Mouse (Mus musculus): Measurements from ENCODE around the gene Cep57.

The Cep57 gene

DNA sequence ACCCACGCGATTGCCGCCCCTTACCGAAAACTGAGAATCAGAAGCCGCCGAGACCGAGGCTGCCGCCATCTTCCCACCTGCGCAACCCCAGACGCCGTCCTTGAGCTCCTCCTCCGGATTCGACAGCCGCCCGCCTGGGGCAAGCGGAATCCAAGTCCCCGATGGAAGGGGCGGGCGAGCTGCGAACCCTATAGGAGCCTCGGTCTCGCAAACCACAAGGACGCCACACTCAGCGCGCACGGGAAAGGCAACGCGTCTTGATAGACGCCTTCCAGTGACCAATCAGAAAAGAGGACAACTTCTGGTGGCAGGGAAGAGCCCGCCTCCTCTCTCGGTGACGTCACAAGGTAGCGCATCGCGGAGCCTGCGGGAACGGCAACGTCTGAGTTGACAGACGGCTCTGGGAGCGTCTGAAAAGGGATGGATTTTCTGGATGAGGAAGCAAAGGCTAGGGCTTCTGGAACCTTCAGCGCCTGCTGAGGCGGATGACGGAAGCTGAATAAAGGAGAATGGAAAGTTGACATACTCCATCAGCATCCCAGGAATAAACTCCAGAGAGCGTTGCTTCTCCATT is at the start of gene Cep57:
Gene Cep57, minus strand, starts transcription at position 276 of the 574 bp plus-strand sequence.
- peak; percentile 97 for DNase-seq (ENCODE audit: low spot score)

DNA sequence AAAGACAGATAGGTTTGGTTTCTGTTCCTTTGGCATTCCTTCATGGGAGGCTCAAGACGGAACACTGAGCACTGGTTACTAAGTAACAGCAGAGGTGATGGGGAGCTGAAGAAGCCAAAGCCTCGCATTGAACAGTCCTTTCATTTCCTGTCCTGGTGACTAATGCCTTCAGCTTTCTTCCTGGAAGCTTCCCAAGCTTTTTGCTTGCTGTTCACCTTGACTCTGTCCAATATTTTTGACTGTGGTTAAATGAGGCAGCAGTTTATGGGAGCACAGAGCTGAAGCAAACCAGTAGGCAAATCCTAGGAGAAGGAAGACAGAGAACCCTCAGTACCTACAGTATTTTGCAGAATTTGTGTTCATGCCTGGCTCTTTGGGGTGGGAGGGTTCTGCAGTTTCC is 48.4 kb upstream of the Cep57 start:
- DNase-seq (ENCODE audit: low spot score) = peak; percentile 19

DNA sequence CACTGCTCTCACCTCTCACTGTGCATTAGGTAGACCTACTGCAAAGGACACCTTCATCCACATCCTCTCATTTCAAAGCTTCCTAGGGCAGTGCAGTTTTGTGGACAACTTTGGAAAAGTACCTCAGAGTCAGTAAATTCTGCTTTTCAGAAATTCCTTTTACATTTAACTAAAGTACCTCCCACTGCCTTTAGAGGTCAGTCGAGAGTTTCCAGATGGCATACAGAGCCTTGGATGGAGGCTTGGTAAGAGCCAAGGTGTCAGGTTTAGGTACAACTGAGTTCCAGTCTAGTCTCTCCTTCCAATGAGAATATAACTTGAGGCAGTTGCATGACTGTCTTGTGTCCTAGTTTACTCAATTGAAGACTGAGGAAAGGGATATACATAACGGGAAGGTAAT is 47.5 kb upstream of the Cep57 start:
- DNase-seq (ENCODE audit: low spot score) = no peak

DNA sequence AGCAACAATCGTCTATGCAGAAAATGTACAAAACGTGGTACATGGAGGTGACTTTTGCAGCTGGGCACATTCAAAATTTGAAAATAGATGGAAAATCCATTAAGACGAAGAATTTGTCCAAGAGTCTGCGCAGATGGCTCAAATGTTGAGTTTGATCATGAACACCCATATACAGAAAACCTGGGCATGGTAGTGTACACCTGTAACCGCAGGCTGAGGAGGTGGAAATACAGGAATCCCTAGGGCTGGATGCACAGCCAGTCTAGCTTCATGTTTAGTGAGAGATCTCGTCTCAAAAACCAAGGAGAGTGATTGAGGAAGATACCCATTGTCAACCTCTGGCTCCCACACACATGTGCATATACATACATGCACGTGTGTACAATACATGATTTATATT is 44.7 kb upstream of the Cep57 start:
- DNase-seq (ENCODE audit: low spot score) = no peak

DNA sequence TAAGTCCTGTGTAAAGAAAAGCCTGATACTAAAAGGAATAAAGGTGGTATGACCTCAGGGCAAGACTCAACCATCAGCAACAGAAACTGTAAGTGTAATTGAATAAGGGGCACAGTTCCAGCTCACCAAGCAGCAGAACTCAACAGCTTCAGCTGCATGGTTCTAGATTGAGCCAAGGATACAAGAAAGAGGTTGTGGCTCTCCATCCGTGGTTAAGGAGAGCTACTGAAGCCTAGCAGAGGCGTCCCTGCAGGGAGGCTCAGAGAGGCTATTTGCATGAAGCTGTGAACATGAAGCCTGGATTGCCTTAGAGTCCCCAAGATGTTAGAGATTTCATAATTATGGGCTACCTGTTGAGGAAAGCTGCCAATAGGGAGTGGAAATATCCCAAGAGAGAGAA is 40.7 kb upstream of the Cep57 start:
- DNase-seq (ENCODE audit: low spot score) = no peak

DNA sequence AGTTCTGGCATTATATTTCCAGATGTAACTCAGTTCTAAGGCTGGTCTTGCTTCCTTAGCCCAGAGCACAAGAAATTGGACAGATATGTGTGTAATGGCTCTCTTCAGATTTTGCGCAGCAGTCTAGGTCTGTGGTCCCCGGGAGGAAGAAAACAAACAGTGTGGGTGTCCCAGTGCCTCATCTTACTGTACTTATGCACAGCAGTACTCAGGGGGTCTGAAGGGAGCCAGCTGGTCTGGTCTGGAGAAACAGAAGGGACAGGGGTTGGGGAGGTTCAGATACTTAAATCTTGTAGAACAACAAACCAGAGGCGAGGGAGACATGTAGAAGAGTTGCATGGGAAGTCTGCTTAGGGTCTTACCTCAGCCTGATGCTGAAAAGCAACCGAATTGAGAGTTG is 29.9 kb upstream of the Cep57 start:
- DNase-seq (ENCODE audit: low spot score) = no peak

DNA sequence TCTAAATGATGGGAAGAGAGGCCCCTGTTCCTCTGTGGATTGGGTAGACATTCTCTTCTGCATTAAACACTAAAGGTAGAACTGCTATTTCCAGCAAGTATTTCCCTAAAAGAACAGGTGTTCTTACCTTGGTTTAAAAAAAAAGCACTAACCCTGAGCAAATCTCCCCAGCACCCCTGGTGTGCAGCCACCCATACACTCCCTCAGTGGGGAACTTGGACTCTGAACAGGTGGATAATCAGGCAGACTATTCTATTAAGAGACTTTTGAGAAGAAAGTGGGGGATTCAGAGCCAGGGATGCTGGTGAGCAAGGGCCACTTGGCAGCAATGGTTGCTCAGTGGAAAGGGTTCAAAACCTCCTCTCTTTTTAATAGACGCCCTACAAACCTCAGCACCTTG is 29.3 kb upstream of the Cep57 start:
- no peak for DNase-seq (ENCODE audit: low spot score)

DNA sequence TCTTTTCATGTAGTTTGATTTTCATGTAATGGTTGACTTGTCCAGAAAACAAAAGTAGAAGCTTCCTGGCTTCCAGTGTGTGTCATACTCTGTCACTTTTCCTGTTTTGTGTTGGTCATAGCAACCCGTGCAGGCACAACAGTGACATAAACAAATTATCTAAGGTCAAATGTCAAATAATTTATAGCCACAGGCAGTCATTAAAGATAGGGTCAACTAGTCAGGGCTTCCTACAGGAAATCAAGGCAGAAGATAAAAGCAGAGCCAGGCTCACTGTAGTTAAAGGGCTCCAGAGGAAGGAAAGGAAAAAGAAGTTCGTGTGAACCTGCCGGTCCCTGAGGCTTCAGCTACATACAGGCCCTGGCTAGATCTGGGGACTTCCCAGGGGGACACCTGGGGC is 27.0 kb upstream of the Cep57 start:
- no peak for DNase-seq (ENCODE audit: low spot score)

DNA sequence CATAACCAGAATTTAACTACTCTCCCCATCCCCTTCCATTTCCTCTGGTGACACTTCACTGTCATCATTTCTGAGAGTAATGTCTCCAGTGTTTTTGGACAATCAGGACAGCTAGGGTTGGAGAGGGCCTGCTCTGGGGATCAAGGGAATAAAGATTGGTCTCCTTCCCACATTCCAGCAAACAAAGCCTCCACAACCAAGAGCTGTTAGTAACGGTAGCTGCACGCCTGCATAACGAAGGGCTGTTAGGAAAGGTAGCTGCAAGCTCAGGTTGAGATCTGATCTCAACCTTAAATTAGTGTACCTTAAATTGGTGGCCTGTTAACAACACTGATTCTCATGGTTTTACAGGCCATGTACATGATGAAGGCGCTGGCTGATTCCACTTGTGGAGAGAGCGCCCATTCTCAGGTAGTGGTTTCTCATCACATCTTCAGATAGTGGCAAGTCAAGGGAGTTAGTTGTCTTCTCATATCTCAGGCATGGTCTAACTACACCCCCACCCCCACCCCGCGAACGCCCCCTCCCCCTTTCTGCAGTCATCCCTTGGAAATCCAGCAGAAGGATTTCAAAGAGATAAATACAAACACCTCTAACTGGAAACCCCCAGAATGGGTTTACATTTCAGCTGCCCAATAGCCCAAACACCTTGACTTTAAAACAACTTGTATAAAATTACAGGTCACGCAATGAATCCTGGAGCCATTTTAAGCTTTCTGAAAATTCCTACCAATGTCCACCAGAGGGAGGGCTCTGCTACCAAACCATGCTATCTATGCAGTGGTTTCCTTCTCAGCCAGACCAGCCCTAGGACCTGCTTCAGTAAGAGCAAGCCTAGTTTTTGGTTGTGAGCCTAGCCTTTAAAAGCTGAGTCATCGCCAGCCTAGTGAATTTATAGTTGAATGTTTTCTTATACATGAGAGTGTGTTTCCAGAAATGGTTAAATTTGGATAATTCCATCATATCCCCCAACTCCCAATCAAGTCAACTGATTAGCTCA is 21.9 kb upstream of the Cep57 start:
- no peak for DNase-seq (ENCODE audit: low spot score)

DNA sequence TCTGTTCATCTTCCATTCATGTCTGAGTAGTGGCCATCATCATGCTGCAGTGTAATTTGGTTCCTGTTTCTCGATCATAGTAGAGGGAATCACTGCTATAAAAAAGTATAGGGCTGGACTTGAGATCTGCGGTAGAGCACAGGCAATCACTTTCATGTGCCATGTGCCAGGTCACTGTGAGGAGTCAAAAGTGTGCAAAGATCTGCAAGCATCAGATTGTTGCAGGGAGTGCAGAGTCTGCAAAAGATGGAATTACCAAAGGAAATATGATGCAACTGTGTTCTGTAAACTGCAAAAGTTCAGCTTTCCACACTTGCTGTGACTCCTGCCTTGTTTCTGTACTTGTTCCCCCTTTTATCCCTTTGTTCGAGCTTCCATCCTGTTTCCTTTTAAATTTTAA is 20.7 kb upstream of the Cep57 start:
- DNase-seq (ENCODE audit: low spot score) = no peak

DNA sequence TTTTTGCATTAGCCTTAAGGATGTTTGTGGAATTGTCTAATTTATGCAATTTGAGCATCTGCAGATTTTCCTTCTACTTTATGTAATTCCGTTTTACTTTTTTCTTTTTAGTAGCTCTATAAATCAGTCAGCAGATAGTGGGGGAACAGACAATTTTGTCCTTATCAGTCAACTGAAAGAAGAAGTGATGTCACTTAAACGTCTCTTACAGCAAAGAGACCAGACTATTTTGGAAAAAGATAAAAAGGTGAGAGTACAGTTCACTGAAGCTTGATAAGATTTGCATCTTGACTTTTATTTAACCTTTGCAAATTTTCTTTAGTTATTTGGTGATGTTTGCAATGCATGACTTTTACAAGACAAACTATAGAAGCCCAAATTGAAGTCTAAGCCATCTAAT is 9.8 kb upstream of the Cep57 start:
- DNase-seq (ENCODE audit: low spot score) = no peak

DNA sequence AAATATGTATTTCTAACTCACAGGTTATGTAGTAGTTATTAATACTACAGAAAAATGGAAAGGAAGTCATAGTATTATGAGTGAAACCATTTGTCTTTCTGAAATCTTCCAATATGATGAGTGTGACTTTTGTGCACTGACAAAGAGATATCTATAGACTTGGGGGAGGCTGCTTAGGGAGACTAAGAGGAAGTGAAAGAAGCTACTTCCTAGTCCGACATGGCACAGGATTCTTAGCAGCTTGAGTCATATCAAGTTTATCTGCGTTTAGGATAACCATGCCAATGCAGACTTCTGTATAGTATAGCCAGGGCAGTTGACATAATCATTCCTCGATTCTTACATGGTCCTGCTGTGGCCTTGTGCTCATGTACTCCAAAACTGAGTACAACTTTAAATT is 8.3 kb upstream of the Cep57 start:
- DNase-seq (ENCODE audit: low spot score) = no peak

DNA sequence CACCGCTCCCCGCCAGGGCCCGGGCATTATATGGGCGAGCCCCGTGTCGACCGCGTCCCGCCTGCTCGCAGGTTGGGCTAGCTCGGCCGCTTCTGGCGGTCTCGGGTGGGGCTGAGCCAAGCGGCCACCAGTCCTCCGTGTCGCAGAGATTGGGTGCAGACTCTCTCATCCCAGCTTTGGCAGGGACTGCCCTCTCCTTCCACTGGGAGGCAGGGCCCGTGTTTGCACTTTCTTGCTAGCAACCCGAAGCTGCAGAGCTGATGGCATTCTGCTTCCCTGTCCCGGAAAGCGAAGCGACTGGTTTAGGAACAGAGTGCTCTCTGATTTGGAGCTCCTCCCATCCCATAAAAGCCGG is 1.2 kb upstream of the Cep57 start:
- DNase-seq (ENCODE audit: low spot score) = no peak

DNA sequence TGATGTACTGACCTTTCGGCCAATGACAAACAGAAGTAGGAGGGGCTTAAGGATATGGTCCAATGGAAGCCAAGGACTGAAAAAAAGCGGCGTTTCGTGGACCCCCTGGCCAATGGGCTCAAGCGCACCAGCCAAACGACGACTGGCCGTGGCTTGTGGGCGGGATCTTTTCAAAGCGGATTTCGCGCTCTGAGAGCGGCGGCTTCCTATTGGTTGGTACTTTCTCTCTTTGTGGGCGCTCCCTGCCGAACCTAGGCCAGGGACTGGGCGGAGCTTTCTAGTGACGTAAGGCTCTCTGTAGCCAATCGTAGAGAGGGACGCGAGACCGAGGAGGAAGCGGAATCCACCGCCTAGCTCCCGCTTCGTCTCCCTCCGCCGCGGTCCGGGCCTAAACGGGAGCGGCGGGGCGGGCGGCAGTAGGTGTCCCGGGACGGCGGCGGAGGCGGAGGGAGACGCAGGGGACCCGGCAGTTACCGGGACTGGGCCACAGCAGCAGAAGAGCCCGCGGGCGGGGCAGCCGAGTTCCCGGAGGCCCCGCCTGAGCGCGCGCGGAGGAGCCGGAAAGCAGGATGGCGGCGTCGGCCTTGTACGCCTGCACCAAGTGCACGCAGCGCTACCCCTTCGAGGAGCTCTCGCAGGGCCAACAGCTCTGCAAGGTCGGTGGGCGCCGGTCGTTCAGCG is 639 bp upstream of the Cep57 start, which contains the start of gene Fam76b:
Gene Fam76b, plus strand, starts transcription at position 311 of the 681 bp plus-strand sequence.
- DNase-seq (ENCODE audit: low spot score) = peak; percentile 100

DNA sequence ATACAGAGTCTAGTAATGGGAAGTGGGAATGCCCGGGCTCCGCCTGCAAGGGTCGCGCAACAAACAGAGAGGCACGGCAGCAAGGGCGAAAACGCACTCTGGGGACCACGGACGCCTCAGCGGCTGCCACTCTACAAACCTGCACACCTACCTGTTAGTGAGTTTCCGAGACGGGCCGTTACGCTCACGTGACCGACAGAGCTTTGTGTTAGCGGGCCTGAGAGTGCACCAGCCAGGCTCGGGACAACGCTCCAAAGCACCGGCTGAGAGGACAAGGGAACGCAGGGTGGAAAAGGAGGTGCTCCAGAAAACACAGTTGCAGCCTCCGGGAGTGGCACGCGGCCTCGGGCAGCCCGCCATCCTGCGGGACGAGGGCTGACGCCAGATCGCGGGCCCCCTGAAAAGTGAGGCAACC is 509 bp downstream of the Cep57 start:
- peak; percentile 82 for DNase-seq (ENCODE audit: low spot score)

DNA sequence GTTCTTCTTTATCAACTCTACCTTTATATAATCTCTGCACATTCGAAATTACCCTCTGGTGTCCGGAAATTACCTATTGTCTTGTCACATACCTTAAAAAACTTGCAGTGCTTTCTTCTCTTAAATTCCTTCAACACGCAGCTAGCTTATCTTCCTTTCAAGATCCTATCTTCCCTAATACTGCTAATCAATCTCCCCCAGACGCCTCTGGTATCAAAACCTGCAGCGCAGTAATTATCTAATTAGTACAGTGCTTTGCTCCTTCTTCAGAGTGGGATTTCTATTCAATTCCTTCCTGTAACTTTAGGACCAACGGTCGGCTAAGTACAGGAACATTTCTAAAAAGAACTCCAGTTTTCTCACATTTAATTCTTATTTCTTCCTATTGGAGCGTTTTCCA is 1.0 kb downstream of the Cep57 start:
- no peak for DNase-seq (ENCODE audit: low spot score)

DNA sequence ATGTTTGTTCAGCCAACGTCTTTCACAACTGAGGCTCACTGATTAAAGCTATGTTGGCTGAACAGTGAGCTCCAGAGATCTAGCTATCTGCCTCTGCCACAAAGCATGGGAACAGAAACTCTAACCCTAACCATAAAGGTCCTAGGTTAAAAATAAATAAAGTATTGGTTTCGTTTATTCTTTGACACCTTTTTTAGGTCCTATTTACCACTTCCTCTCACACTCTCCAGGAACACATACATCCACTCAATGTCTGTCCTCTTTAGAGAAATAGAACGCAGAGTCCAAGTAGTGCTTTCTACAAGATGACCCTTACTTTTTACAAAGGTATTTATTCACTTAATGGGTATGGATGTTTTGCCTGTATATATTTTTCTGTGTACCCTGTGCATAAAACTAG is 6.1 kb downstream of the Cep57 start:
- no peak for DNase-seq (ENCODE audit: low spot score)

DNA sequence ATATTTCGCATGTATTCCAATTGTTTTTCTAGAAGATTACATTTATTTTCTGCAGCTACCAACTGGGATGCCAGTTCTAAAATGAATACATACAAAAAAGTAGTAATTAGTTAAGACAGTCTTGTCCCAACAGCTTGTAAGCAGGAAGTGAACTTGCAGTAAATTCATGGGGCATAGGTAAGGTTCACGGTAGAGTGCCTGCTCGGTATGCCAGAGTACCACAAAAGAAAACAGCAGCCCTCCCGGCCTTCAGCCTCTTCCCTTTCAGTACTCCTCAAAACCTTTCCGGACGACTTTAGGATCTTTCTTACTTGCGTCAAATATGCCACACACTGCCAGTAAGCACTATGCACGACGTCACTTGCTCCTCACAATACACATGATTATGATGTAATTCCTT is 8.5 kb downstream of the Cep57 start:
- DNase-seq (ENCODE audit: low spot score) = no peak

DNA sequence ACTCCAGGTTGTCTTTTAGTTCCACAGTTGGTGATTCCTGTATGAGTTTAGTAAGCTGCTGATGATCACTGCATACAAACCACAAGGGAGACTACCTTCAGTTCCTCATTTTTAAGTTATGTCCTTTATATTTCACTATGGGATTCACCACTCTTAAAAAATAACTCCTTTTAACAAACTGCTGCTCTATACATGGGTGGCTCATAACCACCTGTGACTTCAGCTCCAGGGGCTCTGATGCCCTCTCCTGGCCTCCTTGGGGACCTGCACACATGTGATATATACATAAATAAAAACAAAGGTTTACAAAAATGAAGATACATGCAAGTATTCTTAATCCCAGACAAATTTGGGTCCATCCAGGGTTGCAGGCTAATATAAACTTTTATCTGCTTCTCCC is 17.0 kb downstream of the Cep57 start:
- DNase-seq (ENCODE audit: low spot score) = no peak

DNA sequence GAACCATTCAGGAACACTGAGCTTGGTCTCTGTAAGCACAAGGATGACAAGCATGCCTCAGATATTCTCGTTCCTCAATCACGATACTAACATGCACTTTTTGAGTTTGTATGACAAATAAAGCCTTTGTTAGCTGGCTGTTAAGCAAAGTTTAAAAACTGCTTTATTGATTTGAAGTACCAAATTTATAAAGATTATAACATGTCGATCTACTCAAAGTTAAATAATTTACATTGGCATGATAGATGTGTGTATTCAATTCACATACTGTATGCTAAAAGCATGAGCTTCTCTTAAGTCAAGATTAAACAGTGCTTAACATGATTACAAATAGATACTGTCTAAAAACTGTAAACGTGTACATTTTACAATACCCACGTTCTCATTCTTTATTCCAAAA is 19.2 kb downstream of the Cep57 start:
- no peak for DNase-seq (ENCODE audit: low spot score)

DNA sequence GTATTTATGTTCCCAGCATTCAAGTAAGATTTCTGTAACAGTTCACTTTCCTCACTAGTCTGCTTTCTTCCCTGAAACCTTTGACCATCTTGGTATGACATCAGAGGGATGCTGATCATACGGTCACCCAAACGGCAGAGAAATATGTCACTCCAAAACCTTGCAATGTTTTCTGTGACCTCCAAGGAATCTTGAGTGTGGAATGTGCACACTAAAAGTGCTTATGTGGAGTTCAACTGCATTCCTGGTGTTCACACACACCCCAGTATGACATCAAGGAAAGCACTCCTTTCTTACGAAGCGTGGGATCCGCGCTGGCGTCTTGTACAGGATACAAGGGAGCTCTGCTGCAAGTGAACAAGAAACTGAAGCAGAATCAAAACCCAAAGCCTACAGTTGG is 20.1 kb downstream of the Cep57 start:
- no peak for DNase-seq (ENCODE audit: low spot score)

DNA sequence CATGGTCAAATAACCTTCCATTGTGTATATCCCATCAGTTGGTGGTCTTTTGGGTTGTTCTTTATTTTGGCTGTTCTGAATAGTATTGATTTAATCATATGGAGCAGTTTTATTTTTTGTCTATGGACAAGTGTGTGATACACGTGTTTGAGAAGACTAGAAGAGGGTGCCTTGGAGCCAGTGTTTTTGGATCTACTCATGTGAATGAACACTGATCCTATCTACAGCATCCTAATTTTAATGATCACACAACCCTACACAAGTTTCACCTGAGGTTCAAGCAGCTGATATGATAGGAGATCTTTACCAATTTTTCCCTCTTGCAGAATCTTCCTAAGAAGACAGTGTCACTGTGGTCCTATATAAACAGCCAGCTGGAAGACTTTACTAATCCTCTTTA is 22.4 kb downstream of the Cep57 start:
- DNase-seq (ENCODE audit: low spot score) = no peak

DNA sequence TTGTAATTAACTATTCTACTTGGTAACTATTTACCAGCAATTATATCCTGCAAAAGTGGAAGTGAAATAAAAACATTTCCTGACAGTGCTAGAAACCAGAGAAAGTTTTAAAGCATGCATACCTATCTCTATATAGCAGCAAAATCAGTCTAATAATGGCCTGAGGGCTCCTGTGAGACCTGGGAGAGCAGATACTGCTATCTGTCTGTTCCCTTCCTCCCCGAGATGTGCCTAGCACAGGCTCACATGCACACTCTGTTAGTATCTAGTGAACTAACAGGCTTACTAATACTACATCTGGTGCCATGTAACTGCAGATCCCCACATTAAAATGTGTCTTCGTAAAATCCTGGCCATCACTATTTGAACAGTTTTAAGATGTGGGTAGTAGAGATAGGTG is 32.2 kb downstream of the Cep57 start:
- no peak for DNase-seq (ENCODE audit: low spot score)
